Mouse (Mus musculus): Measurements from ENCODE around the gene Zkscan6.

GRCm38 (mm10) chr11:65768445-65768844 lies 38.5 kb upstream of the Zkscan6 start:
- no peak for TF ChIP-seq CTCF (IDR thresholded peaks at IDR 0.05; ENCODE audit: control insufficient read depth, insufficient read depth, insufficient replicate concordance, low read depth, low read length)
- no peak for TF ChIP-seq POLR2A (IDR thresholded peaks at IDR 0.05; ENCODE audit: control insufficient read depth, low read depth, low read length)

Data from testis, adult 2 months (tissue).